Mouse (Mus musculus): ENCODE results near the gene Olfr38.
A peak's percentile ranks its signal among the peaks of the same experiment; 100 is the strongest.

Olfr38 gene

DNA sequence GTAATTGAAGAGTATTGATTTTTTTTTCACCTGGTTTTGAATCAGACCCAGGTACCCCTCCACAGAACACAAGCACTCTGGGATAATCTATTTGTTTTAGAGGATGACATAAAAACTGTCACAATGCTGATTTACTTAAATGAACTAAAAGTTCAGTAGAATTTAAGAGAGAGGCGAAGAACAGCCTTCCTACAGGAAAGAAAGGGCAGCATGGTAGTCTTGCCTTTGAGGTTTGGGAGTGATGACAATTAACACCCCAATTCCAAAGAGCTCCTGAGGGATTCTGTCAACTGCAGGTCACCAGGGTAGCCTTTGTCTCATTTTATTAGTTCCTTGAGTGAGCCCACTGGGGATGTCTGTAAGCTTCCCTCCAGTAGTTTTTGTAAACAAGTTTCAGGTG lies at the start of gene Olfr38:
TSS of gene Olfr38 (plus strand) at position 301 of the 400 bp plus-strand sequence.
- no peak for DNase-seq (ENCODE audit: low spot score)

DNA sequence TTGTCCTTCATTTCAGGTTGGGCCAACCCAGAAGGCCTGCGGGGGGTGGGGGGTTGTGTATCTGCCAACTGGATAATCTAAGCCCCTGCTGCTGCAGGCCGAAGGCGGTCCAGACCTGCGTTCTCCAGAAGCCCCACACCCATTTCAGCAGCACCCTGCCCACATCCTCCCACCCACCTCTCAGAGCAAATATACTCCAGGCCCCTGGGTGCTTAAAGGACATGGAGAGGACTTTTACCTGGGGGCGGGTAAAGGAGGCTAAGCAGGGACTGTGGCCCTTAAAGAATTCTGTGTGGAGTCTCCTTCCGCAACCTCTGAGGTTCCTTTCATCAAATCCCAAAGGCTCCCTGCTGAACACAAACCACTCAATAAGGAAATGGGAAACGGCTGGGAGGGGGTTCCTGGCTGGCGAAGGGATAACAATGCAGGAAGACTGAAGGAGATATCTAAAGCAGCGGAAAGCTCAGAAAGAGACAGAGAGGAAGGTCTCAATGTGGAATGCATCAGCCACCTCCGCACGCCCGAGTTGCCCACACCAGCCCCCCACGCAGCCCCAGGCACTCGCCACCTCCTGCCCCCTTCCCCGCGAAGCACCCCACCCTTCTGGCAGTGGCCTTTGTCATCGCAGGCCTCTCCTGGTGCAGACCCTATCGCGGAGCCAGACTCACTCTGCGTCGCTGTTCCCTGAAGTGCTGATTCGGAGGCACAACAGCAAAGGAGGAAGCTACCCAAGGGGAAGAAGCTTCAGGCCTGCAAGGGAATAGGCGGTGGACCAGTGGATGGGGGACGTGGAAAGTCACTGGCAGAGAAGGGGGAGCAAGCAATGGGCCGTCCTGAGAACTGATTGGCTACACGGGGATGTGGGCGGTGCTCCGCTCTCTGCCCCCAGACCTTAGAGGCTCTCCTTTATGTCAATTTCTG lies 46.7 kb upstream of the Olfr38 start, which contains the start of gene Tcaf1:
TSS of gene Tcaf1 (minus strand) at position 798 of the 921 bp plus-strand sequence.
- DNase-seq (ENCODE audit: low spot score): peak; percentile 76

DNA sequence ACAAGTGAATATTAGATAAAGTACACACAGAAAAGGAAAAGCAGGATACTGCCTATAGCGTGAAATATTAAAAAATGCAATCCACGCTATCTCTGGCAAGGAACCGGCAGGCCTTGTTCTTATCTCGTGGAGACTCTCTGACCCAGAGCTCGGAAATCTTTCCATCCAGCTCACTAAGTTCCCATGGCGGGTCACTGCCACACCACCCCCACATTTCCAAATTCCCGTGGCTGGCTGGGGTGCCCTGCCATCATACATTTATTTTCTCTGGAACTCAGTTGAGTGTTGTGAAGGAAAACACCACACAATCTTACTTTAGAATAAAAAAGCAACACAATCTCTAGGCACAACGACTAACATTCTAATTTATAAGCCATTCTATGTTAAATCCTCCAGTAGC lies 41.5 kb upstream of the Olfr38 start:
- no peak for DNase-seq (ENCODE audit: low spot score)

DNA sequence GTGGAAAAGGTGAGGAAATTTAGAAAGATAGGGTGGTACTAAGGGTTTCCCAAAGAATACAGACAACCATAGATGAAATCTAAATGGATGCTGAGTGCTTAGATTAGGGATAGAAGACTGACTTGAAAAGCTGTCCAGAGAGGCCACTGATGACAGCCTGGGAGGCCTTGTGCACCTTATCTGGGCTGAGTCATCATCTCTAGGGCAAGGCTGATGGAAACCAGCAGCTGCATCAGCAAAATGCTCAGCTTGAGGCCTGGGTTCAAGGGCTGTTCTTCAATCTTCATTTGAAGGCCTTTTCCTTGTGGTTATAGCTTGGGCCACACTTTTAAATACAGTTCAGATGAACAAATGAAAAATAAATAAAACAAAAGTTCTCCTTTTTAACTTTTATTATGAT lies 38.2 kb upstream of the Olfr38 start:
- no peak for DNase-seq (ENCODE audit: low spot score)

DNA sequence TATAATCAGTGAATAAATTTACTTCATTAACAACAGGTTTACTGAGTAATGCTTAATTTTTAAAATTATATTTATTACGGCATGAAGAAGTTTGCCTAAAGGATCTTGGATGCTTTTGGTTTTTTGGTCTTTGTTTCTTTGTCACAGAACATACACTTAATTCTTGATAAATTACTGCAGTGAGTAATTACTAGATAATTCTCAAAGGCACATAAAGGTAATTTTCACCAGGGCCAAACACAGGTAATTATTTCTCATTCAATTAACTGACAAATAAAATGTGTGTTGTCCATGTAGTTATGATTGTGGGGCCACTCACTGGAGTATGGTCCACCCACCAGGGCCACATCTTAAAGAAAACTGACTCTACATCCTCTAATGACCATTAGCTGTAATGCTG lies 17.1 kb upstream of the Olfr38 start, which contains the start of gene Olfr453:
TSS of gene Olfr453 (plus strand) at position 301 of the 400 bp plus-strand sequence.
- DNase-seq (ENCODE audit: low spot score): no peak

DNA sequence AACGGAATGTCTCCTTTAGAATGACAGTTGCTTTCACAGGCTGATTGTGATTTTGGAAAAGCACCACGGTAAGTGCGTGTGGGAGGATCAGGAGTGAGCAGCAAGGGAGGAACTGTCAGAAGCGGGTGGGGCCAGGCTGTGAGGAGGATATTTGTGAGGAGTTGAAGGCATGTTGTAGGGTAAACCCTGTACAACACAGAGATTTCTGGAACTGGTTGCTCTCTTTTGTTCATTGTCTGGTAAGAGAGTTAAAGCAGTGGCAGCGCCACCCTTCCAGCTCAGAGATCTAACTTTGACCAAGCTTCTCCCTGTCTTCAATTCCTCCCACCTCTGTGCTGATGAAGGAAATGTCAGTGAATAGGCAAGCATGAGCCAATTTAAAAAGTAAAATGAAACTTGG lies 13.9 kb upstream of the Olfr38 start:
- DNase-seq (ENCODE audit: low spot score): no peak

DNA sequence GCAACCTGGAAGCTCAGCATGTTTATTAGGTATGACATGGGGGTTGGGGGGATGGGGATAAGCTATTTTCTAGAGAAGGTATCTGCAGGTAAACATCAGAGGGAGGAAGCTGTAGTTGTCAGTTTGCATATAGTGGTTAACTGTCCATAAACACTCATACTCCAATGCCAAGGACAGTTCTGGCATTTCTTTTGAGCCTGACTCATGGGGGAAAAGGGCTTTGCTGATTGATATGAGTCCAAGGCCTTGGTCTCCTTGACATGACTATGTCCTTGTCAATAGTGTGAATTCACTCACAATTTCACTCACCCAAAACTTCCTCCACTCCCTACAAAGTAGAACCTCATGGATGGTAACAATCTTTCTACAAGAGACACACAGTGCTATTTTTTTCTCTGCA lies 8.4 kb upstream of the Olfr38 start:
- no peak for DNase-seq (ENCODE audit: low spot score)

DNA sequence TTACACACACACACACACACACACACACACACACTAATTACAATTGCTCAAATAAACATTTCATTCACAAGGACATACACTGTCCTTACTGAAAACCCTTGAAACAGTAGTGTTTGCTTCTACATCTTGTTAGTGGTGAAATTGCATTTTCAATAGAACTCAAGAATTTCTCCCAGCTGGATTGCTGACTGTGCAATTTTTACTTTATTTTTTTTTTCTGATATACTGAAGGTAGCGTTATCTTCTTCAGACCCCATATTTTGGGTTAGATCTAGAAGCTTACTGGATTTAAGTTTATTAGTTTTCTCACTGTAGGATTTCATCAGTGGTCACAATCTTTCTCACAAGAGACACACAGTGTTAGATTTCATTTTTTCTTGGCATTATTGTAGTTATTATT lies 20.9 kb downstream of the Olfr38 start:
- no peak for DNase-seq (ENCODE audit: low spot score)

DNA sequence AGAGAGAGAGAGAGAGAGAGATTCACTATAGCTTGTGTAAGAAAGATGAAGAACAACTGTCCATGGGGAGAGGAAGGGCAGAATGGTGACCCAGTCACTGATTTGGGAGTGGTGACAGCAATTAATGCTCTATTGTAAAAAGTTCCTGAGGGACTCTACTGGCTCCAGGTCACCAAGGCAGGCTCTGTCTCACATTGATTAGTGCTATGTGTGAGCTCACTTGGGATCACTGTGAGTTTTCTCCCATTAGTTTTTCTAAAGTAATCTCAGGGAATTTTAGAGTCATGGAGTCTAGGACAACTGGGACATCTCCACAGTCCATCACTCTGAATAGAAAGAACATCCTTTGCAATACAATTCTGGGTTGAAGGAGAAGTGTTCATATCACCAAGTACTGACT lies 28.6 kb downstream of the Olfr38 start, which contains the start of gene Olfr452:
TSS of gene Olfr452 (plus strand) at position 301 of the 400 bp plus-strand sequence.
- no peak for DNase-seq (ENCODE audit: low spot score)

DNA sequence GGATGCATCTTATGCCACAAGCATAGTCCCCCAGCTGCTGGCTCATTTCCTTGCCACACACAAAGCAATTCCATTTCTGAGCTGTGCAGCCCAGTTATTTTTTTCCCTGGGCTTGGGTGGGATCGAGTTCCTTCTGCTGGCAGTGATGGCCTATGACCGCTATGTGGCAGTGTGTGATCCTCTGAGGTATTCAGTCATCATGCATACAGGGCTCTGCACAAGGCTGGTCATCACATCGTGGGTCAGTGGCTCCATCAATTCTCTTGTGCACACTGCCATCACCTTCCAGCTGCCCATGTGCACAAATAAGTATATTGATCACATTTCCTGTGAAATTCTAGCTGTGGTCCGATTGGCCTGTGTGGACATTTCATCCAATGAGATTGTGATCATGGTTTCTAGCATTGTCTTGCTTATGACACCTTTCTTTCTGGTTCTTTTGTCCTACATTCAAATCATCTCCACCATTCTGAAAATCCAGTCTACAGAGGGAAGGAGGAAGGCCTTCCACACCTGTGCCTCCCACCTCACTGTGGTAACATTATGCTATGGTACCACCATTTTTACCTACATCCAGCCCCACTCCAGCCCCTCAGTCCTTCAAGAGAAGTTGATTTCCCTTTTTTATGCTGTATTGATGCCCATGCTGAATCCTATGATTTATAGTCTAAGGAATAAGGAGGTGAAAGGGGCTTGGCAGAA lies 34.2 kb downstream of the Olfr38 start:
- DNase-seq (ENCODE audit: low spot score): no peak

DNA sequence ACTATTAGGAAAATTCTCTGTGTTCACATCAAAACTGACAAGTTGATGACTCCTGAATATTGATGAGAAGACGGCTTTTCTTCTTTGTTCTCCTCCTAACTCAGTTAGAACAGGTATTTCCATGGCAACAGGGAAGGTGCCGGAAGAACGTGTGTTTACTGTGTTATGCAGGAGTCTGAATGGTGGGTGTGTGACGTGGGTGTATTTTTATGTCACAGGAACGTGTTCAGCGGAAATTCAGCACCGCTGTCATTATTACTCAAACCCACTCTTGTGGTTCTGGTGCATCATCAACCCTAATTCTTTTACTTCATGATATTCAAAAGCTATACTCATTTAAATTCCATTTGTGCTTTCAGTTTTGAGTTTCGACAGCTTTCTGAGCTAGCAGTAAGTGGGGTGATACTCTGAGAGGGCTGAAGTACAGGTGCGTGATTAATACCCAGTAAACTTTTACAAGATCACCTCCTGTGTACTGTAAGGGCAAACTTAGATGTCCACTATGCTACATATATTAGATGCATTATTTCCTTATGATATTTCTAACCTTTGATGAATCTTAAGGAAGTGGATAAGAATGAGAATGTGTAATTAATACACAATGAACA lies 34.8 kb downstream of the Olfr38 start:
- no peak for DNase-seq (ENCODE audit: low spot score)

DNA sequence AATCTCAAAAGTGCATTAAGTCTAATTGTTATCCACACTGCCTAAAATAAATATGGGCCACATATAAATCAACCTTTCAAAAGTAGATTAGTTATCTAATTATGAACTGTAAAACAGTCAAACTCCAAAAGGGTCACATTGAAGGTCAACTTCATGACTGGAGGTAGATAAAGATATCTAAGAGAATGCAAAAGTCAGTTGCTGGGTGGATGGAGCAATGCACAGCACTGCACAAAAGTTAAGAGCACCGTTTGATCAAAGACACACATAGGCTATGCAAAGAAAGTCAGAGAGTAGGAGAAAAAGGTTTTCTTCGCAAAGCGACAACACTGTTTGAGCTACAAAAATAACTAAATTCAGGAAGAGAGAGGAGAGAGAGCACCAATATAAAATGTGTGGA lies 38.8 kb downstream of the Olfr38 start:
- DNase-seq (ENCODE audit: low spot score): no peak

DNA sequence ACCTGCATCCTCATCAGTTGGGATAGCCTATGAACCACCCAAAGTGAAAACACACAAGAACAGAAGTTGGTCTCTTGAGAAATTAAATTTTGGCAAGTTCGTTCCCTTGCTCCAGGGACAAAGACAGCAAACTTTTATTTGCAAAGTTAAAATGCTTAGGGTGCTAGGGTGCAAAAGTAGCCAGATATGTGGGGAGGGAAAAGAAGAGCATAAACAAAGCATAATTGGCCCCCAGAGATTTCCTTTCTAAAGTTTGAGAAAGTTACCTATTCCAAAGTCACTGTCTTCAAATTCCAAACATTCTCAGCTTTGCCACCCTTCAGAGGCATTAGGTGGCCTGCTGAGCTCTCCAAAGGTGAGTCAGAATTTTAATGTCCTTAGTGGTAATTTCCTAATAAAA lies 55.4 kb downstream of the Olfr38 start, which contains the start of gene Olfr450:
TSS of gene Olfr450 (plus strand) at position 301 of the 400 bp plus-strand sequence.
- no peak for DNase-seq (ENCODE audit: low spot score)

All from yolk sac, embryonic 10.5 days (tissue).